Mouse (Mus musculus) adrenal gland, postnatal 36 days (tissue): ENCODE results near the gene Olfr633. TPM values are rescaled to one million over a fixed set of nuclear protein-coding genes. Genes with fewer than 3 reads are reported as not detected.
"Not testable (repeated sequence)": the region's sequence is repeated elsewhere in the genome, so short reads cannot be mapped to it uniquely, and the experiment has no call there.

Source experiments
- DNase-seq, 2 experiments: peaks; one replicate each; pipeline ENCODE4 v3.0.0; 2021; ENCODE audit warnings: mixed read lengths in 1 of 2
- long read RNA-seq, 2 experiments: library from polyadenylated mRNA; stranded (forward); transcript quantifications; one replicate each; pipeline ENCODE4 v2.0.0; 2021; ENCODE audit warnings: borderline sequencing depth in 2 of 2
- total RNA-seq, 2 experiments: library from RNA; stranded (reverse); gene quantifications; 2 replicates each; pipeline ENCODE4 v1.2.3; 2021

The Olfr633 gene
- not detected for total RNA-seq
- long read RNA-seq, experiment 1 = 0 reads
- long read RNA-seq, experiment 2 = 0 reads

DNA sequence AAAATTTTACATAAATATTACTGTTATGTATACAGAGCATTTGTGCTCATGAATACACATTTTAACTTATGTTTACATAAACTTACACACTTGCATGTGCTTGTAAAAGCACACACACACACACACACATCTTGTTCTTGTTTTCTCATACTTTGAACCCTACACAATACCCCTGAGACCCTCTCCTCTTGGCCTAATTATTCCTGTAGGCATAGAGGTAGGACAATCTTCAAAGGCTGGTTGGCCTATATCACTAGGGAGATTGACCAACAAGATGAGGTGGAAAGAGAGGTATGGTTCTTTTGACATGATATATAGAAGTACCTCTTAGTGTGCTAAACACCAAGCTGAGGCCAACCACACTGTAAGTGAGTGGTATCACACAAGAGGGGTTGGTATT is at the start of gene Olfr633:
Gene Olfr633 (plus strand): TSS at position 301 of the 400 bp plus-strand sequence.
- DNase-seq = no peak

DNA sequence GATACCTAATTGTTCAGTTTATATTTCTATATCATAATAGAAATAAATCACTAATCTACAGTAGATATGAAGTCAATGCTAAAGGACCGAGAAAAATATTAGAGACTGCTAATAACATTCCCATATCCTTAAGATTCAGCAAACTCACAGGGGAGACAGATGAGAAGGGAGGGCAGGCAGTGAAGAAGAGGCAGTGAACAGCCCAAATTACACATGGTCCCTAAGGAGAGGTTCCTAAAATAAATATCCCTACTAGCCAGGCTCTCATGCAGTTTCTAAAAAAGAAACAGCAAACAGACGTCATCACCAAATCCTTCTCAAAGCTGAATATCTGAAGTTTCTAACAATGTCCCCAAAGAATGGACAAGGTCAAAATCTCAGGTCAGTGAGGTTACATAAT is 41.0 kb upstream of the Olfr633 start, which contains the start of gene Olfr65:
Gene Olfr65 (plus strand): TSS at position 301 of the 400 bp plus-strand sequence.
- DNase-seq = no peak

DNA sequence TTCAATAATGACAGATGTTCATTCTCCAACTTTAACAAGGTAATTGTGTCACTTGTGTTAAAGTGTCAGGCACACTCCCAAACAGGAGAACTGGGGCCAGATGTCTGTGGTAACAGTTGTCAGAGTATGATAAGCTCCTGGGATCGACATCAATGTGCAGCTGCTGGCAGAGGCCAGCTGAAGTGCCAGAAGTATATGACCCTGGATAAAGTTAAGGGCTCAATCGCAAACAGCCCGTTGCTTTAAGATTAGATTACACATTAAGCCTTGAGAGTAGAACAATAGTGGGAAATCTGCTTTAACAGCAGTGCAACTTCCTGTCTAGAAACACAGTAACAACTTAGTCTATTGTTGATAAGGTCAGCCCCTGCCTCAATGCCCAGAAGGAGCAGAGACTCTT is 34.2 kb upstream of the Olfr633 start:
- no peak for DNase-seq

DNA sequence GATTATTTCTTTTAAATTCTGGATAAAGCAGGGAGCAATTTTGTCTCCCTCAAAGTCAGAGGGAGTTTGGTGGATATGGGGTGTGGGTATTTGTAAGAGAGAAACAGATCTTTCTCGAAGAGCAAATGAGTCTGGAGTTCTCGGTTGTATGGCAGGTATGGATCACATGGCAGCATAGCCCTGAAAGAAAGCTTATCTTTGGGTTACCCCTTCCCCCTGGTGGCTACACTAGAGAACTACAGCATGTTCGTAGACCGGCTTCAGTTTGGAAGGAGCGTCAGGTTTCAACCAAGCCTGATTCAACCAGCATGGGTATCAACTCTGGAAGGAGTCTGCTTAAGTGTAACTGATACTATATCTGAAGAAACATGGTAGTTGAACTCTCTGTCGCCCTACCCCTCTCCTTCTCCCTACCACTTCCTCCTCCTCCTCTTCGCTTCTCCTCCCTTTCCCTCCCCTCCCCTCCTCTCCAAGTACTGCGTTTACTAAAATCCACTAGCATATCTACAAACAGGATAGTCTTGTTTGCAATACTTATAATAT is 31.2 kb upstream of the Olfr633 start:
- peak in 1 of 2 experiments; percentile 1 for DNase-seq

DNA sequence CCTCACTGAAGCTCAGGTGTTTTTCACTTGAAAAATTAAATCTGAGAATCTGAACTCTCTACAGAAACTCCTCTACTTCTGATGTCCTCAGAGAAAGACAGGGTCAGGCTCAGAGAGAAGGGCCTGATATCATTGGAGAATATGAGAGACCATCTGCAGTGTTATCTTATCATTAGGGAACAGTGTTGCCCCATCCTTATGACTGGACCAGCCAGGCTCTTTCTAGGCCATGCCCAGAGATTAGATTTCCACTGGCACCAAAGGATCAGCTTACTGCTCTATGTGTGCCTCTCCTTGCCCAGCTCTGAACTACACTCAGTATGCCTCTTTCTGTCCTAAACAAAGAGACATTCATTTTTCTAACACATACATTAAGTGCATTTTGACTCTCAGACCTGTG is 28.9 kb upstream of the Olfr633 start:
- DNase-seq = no peak

DNA sequence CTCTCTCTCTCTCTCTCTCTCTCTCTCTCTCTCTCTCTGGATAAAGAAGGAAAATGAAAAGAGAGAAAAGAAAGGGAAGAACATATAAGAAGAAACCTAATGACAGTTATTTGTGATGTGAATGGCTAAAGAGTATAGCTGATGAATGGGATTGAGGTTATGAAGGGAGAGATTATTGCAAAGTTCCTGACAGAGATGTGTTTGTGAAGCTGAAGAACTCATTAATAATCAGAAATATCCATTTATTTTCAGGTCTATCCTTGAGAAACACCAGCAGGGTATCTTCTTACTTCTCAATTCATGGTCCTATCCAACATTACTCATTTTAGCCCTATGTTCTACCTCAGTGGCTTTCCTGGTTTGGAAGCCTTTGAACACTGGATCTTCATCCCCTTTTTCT is 15.7 kb upstream of the Olfr633 start, which contains the start of gene Olfr631:
Gene Olfr631 (plus strand): TSS at position 301 of the 400 bp plus-strand sequence.
- no peak for DNase-seq

DNA sequence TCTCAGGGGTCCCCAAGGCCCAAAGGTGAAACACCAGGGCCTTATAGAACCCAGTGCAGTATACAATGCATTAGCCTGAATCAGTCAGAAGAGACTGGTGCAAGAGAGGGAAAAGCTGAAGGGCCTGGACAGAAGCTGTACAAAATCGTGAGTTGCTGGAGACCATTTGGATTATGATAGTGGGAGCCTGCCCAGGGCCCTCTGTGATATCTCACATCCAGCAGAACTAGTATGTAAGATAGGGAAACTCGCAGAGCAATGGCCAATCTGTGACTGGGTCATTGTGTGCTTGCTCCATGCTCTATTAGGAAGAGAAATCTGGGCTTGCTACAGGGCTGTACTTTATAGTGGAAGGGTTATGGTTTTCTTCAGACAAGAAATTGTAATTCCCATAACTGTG is 10.0 kb upstream of the Olfr633 start, which contains the start of gene Olfr632:
Gene Olfr632 (plus strand): TSS at position 84 of the 400 bp plus-strand sequence.
- no peak for DNase-seq

DNA sequence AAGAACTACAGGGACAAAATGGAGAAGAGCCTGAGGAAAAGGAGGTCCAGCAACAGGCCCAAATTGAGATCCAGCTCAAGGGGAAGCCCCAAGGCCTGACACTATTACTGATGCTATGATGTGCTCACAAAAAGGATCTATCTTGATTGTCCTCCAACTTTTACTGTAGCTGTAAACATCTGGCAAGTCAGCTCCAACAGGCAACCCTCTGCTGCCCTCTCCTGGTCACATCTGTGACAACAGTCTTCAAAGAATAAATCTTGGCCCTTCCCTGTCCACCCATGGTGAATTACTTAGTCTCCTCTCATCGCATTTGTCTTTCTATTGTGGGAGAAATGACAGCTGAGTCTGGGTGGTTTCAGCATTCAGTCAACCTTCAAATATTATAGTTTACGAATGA is 1.5 kb upstream of the Olfr633 start:
- peak; percentile 12 to 53 for DNase-seq

DNA sequence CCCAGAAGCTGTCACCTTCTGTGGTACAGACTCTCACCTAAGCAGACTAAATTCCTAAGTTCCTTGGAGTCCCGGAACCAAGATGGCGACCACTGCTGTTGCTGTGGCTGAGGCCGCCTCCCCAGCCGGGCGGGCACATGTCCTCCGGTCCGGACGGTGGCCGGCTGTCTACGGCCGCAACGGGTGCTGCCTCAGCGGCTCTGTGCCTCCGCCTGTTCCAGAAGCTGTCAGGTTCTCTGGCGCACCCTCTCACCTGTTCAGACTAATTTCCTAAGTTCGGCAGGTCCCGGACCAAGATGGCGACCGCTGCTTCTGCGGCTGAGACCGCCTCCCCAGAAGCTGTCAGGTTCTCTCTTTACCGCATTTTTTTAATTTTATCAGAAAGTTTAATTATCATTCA is 22.6 kb downstream of the Olfr633 start:
- DNase-seq = not testable (repeated sequence)

DNA sequence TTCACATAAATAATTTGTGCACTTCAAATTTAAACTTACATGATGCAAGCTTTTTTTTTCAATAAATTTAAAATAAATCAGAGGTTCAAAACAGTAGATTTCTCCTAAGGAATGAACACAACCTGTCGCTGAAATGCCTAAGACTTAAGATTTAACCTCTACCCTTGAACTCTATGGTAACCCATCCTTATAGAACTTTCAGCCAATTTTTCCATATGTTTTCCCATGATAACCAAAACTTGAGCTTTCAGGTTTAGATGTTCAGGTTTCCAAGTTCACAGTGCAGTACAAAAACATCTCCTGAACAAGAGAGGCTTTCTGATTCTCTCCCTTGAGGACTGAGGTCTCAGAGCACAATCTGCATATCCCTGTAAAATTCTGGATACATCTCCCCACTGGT is 26.6 kb downstream of the Olfr633 start, which contains the start of gene Olfr635:
Gene Olfr635 (plus strand): TSS at position 301 of the 400 bp plus-strand sequence.
- DNase-seq = no peak

DNA sequence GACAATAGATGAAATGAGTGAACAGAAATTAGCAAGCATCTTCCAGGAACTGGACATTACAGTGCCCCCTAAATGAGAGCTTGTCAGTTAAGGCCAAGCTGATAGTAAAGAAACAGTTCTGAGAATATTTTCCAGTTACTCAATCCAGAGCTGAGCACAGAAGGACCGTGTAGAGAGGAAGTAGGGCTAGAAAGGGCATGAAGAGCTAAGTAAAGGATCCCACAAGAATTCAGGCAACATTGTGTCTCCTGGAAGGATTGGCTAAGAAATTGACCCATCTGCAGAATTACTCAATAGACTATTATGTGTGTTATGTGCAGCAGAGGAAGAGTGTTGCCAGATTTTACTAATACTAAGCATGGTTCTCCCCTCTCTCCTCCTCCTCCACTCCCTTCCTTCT is 27.5 kb downstream of the Olfr633 start:
- DNase-seq = no peak

DNA sequence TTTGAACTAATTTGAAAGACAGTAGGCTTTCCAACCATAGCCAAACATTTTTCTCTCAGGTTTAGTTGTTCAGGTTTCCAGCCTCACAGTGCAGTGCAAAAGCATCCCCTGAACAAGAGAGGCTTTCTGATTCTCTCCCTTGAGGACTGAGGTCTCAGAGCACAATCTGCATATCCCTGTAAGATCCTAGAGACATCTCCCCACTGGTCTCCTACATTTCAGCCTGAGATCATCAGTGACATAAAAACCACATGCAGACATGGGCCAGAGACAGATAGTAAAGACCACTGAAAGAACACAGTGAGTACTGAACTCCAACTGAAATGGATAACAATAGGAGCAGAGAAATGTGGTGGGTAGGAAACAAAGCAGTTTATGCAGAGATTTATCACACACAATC is 54.2 kb downstream of the Olfr633 start, which contains the start of gene Olfr638:
Gene Olfr638 (plus strand): TSS at position 301 of the 400 bp plus-strand sequence.
- no peak for DNase-seq

Other genes starting within 250 kb of the Olfr633 start
- gene Olfr243, start 229.8 kb upstream of the Olfr633 start, total RNA-seq = not detected
- gene Olfr628, start 214.1 kb upstream of the Olfr633 start, total RNA-seq = not detected
- not detected for gene Olfr629, start 199.5 kb upstream of the Olfr633 start, total RNA-seq
- gene Olfr630, start 187.1 kb upstream of the Olfr633 start, total RNA-seq = not detected
- not detected for gene Olfr69, start 172.8 kb upstream of the Olfr633 start, total RNA-seq
- gene Olfr68, start 164.7 kb upstream of the Olfr633 start, total RNA-seq = not detected
- not detected for gene Olfr67, start 152.6 kb upstream of the Olfr633 start, total RNA-seq
- gene Hbb-bt, start 130.4 kb upstream of the Olfr633 start, total RNA-seq = 100 to 1,000 TPM; 243 to 471 TPM
- 1,000 to 10,000 TPM; 1,998 to 3,266 TPM for gene Hbb-bs, start 116.3 kb upstream of the Olfr633 start, total RNA-seq
- not detected for gene Hbb-bh2, start 103.9 kb upstream of the Olfr633 start, total RNA-seq
- not detected for gene Hbb-bh1, start 101.3 kb upstream of the Olfr633 start, total RNA-seq
- not detected for gene Hbb-y, start 91.2 kb upstream of the Olfr633 start, total RNA-seq
- gene Olfr66, start 58.2 kb upstream of the Olfr633 start, total RNA-seq = not detected
- gene Olfr64, start 50.0 kb upstream of the Olfr633 start, total RNA-seq = not detected
- gene Olfr65, start 41.0 kb upstream of the Olfr633 start, total RNA-seq = not detected
- gene Olfr631, start 15.6 kb upstream of the Olfr633 start, total RNA-seq = not detected
- gene Olfr632, start 10.1 kb upstream of the Olfr633 start, total RNA-seq = not detected
- gene Olfr635, start 26.7 kb downstream of the Olfr633 start, total RNA-seq = not detected
- not detected for gene Olfr638, start 54.3 kb downstream of the Olfr633 start, total RNA-seq
- not detected for gene Olfr639, start 72.9 kb downstream of the Olfr633 start, total RNA-seq
- gene Olfr640, start 81.1 kb downstream of the Olfr633 start, total RNA-seq = not detected
- not detected for gene Olfr641, start 91.0 kb downstream of the Olfr633 start, total RNA-seq
- gene Olfr642, start 108.2 kb downstream of the Olfr633 start, total RNA-seq = not detected
- gene 4930516K23Rik, start 117.0 kb downstream of the Olfr633 start, total RNA-seq = not detected
- gene Olfr644, start 127.4 kb downstream of the Olfr633 start, total RNA-seq = not detected
- gene Olfr645, start 141.0 kb downstream of the Olfr633 start, total RNA-seq = not detected
- gene Olfr646, start 160.4 kb downstream of the Olfr633 start, total RNA-seq = not detected
- gene Ubqln5, start 185.4 kb downstream of the Olfr633 start, total RNA-seq = not detected
- gene Olfr643, start 193.0 kb downstream of the Olfr633 start, total RNA-seq = not detected
- gene Ubqln3, start 198.8 kb downstream of the Olfr633 start, total RNA-seq = not detected
- gene Ubqlnl, start 206.1 kb downstream of the Olfr633 start, total RNA-seq = not detected
- gene Olfm5, start 220.4 kb downstream of the Olfr633 start, total RNA-seq = not detected
- gene Olfr648, start 239.0 kb downstream of the Olfr633 start, total RNA-seq = not detected